Mouse (Mus musculus) midbrain, embryonic 11.5 days (tissue): ENCODE results near the gene Hnrnpa1. TPM values are rescaled to one million over a fixed set of nuclear protein-coding genes. Genes with fewer than 3 reads are reported as not detected.

Source experiments
- ATAC-seq: fragments of 200-750 bp; cut with Nextera tagmentation; 2 replicates; pipeline ENCODE4 v1.8.0; 2017; ENCODE audit warnings: moderate TSS enrichment, moderate library complexity; ENCODE audit not compliant: low FRiP score
- DNase-seq: peaks from one replicate; pipeline ENCODE4 v3.0.0; 2015; ENCODE audit warnings: low spot score; ENCODE audit errors: missing footprints
- H3K27ac ChIP-seq: fragments of 300-500 bp; sonication (generic); 2 replicates; pipeline ENCODE4 v1.5.1; 2014; ENCODE audit warnings: low read depth, low read length
- H3K27me3 ChIP-seq: fragments of 300-500 bp; sonication (generic); 2 replicates; pipeline ENCODE4 v1.6.1; 2014; ENCODE audit warnings: mild to moderate bottlenecking, low read length, moderate library complexity, mixed read lengths; ENCODE audit not compliant: control insufficient read depth, insufficient read depth
- H3K36me3 ChIP-seq: fragments of 300-500 bp; sonication (generic); 2 replicates; pipeline ENCODE4 v1.6.1; 2014; ENCODE audit warnings: mild to moderate bottlenecking, low read length, moderate library complexity, mixed read lengths; ENCODE audit not compliant: control insufficient read depth, insufficient read depth
- H3K4me1 ChIP-seq: fragments of 300-500 bp; sonication (generic); 2 replicates; pipeline ENCODE4 v1.6.1; 2014; ENCODE audit warnings: low read length; ENCODE audit not compliant: control insufficient read depth, insufficient read depth
- H3K4me2 ChIP-seq: fragments of 300-500 bp; sonication (generic); 2 replicates; pipeline ENCODE4 v1.6.1; 2014; ENCODE audit warnings: mild to moderate bottlenecking, moderate library complexity
- H3K4me3 ChIP-seq: fragments of 300-500 bp; sonication (generic); 2 replicates; pipeline ENCODE4 v1.5.1; 2014; ENCODE audit warnings: low read depth, low read length
- H3K9ac ChIP-seq: fragments of 300-500 bp; sonication (generic); 2 replicates; pipeline ENCODE4 v1.6.1; 2014; ENCODE audit warnings: low read length
- H3K9me3 ChIP-seq: fragments of 300-500 bp; sonication (generic); 2 replicates; pipeline ENCODE4 v1.6.1; 2016; ENCODE audit warnings: low read length; ENCODE audit not compliant: control insufficient read depth
- WGBS: fragments of 180-500 bp; shearing (Covaris S2); extraction: QIAGEN DNeasy Blood & Tissue Kit; methylation state at CpG from one replicate; pipeline ENCODE4 v1.1.7; 2014; 5-methylcytosine and 5-hydroxymethylcytosine counted together
- polyA plus RNA-seq: library from polyadenylated mRNA; unstranded; fragments of >200 nt; fragmentation: Nextera tagmentation; extraction: Ambion mirVana; gene quantifications from 2 replicates; pipeline ENCODE4 v1.2.1, GENCODE M21; 2014

Hnrnpa1 gene
- polyA plus RNA-seq, 1 experiment from 2014 or later = 1,348 TPM

DNA sequence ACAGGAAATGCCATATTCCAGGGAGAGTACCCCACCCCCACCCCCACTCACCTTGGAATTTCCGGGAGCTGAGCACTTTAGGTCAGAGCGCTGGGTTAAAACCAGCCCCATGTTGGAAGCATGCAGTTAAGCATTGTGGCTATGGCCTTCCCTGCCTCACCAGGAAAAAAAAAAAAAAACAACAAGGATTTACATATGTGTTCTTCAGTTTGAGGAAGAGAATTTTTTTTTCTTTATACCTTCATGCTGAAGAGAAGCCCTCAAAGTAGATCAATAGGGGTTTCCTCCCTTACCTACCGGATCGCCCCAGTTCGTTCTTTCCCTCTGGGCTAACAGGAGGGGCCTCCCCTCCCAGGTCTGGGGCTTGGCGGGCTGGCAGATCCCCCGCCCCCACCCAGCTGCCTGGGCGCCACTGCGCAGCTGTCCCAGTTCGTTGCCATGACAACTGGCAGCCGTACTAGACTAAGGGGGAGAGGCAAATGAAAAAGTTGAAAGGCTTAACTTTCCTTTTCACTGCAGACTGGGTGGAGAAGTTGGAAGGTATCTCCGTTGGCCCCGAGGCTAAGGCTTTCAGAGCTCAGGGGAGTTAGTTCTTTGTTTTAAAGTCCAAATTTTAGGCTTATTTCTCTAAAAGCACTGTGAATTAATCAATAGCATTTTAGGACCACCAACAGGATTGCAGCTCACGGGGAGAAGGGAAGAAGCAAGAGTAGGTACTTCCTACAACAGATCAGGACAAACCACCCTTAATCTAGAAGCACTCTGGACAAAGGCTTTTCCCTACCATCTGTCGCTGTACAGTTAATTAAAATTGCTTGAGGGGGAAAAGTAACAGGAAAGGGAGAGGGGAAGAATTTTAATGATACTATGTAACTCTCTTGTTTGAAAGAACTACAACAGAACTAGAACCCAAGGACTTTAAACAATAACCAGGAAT lies 25.0 kb upstream of the Hnrnpa1 start:
- DNase-seq (peak; percentile 98), ATAC-seq (peak; percentile 98)
- peak overlapping the region; percentile 85 for H3K27ac ChIP-seq
- peak overlapping the region; percentile 36 for H3K4me3 ChIP-seq
- H3K4me2 ChIP-seq = peak overlapping the region; percentile 46
- H3K4me1 ChIP-seq = peaks cover 18% of the 10 kb centered on the region
- peak overlapping the region; percentile 60 for H3K9ac ChIP-seq
- H3K36me3 ChIP-seq = peaks cover 9% of the 10 kb centered on the region; the same call in 1 of the 2 replicates
- H3K9me3 ChIP-seq = no peaks in the 10 kb centered on the region
- no peaks in the 10 kb centered on the region for H3K27me3 ChIP-seq
- WGBS = under 1% methylated on average over 15 of the region's 15 CpGs

- Histone ChIP-seq H3K4me1 (peaks cover 18% of the 10 kb centered on the region), H3K4me3 (peak overlapping the region; percentile 36; the same call in 1 of the 2 replicates), H3K27me3 (no peaks in the 10 kb centered on the region), H3K4me2 (peak overlapping the region; percentile 46), H3K27ac (peak overlapping the region; percentile 85), H3K36me3 (peaks cover 2% of the 10 kb centered on the region; the same call in 1 of the 2 replicates), H3K9me3 (no peaks in the 10 kb centered on the region), H3K9ac (peak overlapping the region; percentile 51; the same call in 1 of the 2 replicates)
- WGBS = 21% methylated on average over 2 of the region's 2 CpGs
- ATAC-seq (peak; percentile 11; the same call in 1 of the 2 replicates), DNase-seq (peak; percentile 86)
Observed at GRCm38 (mm10) chr15:103216052-103216451, 24.2 kb upstream of the Hnrnpa1 start.

- no peaks in the 10 kb centered on the region for H3K36me3 ChIP-seq
Observed at GRCm38 (mm10) chr15:103220785-103221184, 19.4 kb upstream of the Hnrnpa1 start.

GRCm38 (mm10) chr15:103221386-103221785 lies 18.8 kb upstream of the Hnrnpa1 start:
- no peak overlapping the region for H3K4me3 ChIP-seq
- no peaks in the 10 kb centered on the region; the same call in 1 of the 2 replicates for H3K4me1 ChIP-seq
- H3K27ac ChIP-seq = no peak overlapping the region
- no peak overlapping the region for H3K9ac ChIP-seq
- no peaks in the 10 kb centered on the region for H3K27me3 ChIP-seq
- no peaks in the 10 kb centered on the region for H3K9me3 ChIP-seq
- no peaks in the 10 kb centered on the region for H3K36me3 ChIP-seq
- H3K4me2 ChIP-seq = no peak overlapping the region
- WGBS = 92% methylated on average over 1 of the region's 1 CpGs
- no peak for ATAC-seq
- DNase-seq = no peak

More at GRCm38 (mm10) chr15:103220785-103221184, 19.4 kb upstream of the Hnrnpa1 start:
- H3K27me3 ChIP-seq = no peaks in the 10 kb centered on the region
- H3K4me1 ChIP-seq = peaks cover 5% of the 10 kb centered on the region
- no peak overlapping the region for H3K4me3 ChIP-seq
- H3K9ac ChIP-seq = no peak overlapping the region
- H3K4me2 ChIP-seq = no peak overlapping the region
- WGBS = 86% methylated on average over 3 of the region's 3 CpGs
- H3K27ac ChIP-seq = no peak overlapping the region
- no peaks in the 10 kb centered on the region for H3K9me3 ChIP-seq
- ATAC-seq = no peak
- no peak for DNase-seq

- Histone ChIP-seq H3K27ac (no peak overlapping the region), H3K4me2 (no peak overlapping the region), H3K4me1 (no peaks in the 10 kb centered on the region), H3K4me3 (no peak overlapping the region), H3K9ac (no peak overlapping the region), H3K36me3 (no peaks in the 10 kb centered on the region), H3K9me3 (no peaks in the 10 kb centered on the region), H3K27me3 (no peaks in the 10 kb centered on the region)
- DNase-seq = no peak
- 84% methylated on average over 2 of the region's 2 CpGs for WGBS
- ATAC-seq = no peak
Observed at GRCm38 (mm10) chr15:103224161-103224560, 16.1 kb upstream of the Hnrnpa1 start.

DNA sequence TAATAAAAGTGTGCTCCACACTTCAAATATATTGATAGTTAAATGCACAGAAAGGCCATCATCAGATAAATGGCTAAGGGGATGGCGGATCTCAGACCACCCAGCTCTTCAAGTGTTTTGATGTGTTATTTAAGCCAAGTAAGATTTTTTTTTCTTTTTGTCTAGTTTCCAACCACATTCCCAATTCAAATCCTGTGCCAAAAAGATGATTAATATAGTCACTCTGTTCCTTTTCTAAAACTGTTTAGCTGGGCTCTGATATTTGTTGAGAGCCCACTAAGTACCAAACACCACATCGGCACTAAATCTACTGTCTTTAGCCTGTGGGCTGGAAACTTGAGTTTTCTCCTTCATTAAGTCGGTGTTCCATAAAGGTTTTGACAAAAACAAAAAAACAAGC lies 13.2 kb upstream of the Hnrnpa1 start:
- ATAC-seq = no peak
- Histone ChIP-seq H3K27ac (no peak overlapping the region), H3K4me3 (no peak overlapping the region), H3K36me3 (no peaks in the 10 kb centered on the region), H3K4me1 (no peaks in the 10 kb centered on the region), H3K27me3 (no peaks in the 10 kb centered on the region), H3K9ac (no peak overlapping the region), H3K4me2 (no peak overlapping the region), H3K9me3 (no peaks in the 10 kb centered on the region)
- 90% methylated on average over 3 of the region's 3 CpGs for WGBS
- no peak for DNase-seq

DNA sequence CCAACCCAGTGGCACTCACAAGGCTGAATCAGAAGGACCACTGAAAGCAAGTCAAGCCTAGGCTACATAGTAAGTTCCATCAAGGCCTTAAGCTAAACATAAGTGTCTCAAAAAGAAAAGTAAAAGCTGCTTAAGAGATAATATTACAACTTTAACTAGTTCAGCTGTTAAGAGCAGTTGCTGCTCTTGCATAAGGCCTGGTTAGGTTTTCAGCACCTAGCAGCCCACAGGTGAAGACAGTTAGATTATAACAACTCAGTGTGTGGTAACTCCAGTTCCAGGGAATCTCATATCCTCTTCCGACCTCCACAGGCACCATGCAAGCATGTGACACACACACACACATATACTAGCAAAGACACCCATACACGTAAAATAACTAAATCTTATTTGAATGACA lies 12.7 kb upstream of the Hnrnpa1 start:
- ATAC-seq (no peak), DNase-seq (no peak)
- Histone ChIP-seq H3K9me3 (no peaks in the 10 kb centered on the region), H3K4me2 (no peak overlapping the region), H3K36me3 (no peaks in the 10 kb centered on the region), H3K4me1 (no peaks in the 10 kb centered on the region), H3K4me3 (no peak overlapping the region), H3K27me3 (no peaks in the 10 kb centered on the region), H3K27ac (no peak overlapping the region), H3K9ac (no peak overlapping the region)
- 85% methylated on average over 2 of the region's 2 CpGs for WGBS

- H3K4me3 ChIP-seq = no peak overlapping the region
- 76% methylated on average over 2 of the region's 2 CpGs for WGBS
- H3K36me3 ChIP-seq = no peaks in the 10 kb centered on the region
- H3K4me1 ChIP-seq = no peaks in the 10 kb centered on the region
- ATAC-seq (no peak), DNase-seq (no peak)
- H3K9me3 ChIP-seq = no peaks in the 10 kb centered on the region
- no peak overlapping the region for H3K4me2 ChIP-seq
- no peak overlapping the region for H3K27ac ChIP-seq
- no peak overlapping the region for H3K9ac ChIP-seq
- H3K27me3 ChIP-seq = no peaks in the 10 kb centered on the region
Observed at GRCm38 (mm10) chr15:103228904-103229303, 11.3 kb upstream of the Hnrnpa1 start.

DNA sequence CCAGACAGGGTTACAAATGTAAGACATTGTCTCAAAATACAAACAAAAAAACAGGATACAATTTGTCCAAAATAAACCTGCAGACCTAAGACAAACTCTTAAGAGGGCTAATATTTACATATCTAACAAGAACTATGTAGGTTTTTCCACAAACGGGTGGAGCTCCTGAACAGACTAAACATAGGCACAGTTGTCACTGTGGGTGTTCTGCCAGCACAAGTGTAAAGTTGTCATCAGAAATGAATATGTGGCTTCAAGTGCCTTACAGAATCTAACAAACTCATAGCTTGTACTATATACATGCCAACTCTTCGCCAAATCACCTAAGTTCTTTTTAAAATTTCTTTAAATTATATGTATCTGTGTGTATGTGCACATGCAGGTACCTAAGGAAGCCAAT lies 7.1 kb upstream of the Hnrnpa1 start:
- Histone ChIP-seq H3K27me3 (no peaks in the 10 kb centered on the region), H3K4me2 (no peak overlapping the region), H3K36me3 (peaks cover 6% of the 10 kb centered on the region), H3K9me3 (no peaks in the 10 kb centered on the region), H3K4me1 (peaks cover 2% of the 10 kb centered on the region; the same call in 1 of the 2 replicates), H3K27ac (no peak overlapping the region), H3K9ac (no peak overlapping the region), H3K4me3 (no peak overlapping the region)
- WGBS = 95% methylated on average over 2 of the region's 2 CpGs
- DNase-seq (no peak), ATAC-seq (no peak)
